Mouse (Mus musculus) subcutaneous adipose tissue, adult 2 months (tissue): ENCODE results near the gene Prss32. TPM values are rescaled to one million over a fixed set of nuclear protein-coding genes. Genes with fewer than 3 reads are reported as not detected.

Source experiments
- polyA plus RNA-seq: library from polyadenylated mRNA; depleted of rRNA; stranded (reverse); fragments of >200 nt; gene quantifications from 2 replicates; pipeline ENCODE4 v1.2.3, GENCODE M21; 2012; ENCODE audit warnings: low replicate concordance; rRNA removed

Prss32 gene
- polyA plus RNA-seq = not detected in 2 replicates

GRCm38 (mm10) chr17:23843812-23844273, at the start of gene Prss32, which contains the start of gene Prss41:
TSS of gene Prss32 (plus strand) at chr17:23843855.
TSS of gene Prss41 (minus strand) at chr17:23844172.

DNA sequence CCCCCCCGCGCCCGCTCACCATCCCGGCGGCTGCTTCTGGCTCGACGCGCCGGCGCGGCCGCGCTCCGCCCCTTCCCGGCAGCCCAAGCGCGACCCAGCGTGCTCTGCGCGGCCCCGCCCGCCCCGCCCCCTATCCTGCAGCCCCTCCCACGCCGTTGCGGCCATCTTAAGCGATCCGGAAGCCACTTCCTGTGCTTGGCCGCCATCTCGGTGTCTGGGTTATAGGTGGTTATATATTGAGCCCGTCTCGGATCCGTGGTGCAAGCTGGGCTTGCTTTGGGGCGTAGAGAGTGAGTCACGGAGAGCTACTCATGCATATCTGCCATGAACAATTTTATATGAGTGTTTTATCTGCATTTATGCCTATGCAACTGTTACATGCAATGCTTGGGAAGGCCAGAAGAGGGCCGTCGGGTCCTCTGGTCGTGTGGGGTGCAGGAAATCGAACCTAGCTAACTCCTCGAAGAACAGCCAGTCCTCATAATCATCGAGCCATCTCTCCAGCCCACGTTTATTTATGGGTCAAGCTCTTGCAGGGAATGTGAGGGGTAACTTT, 14.5 kb upstream of the Prss32 start, which contains the start of gene Elob:
Elob (minus strand) TSS at position 73 of the 556 bp plus-strand sequence.

DNA sequence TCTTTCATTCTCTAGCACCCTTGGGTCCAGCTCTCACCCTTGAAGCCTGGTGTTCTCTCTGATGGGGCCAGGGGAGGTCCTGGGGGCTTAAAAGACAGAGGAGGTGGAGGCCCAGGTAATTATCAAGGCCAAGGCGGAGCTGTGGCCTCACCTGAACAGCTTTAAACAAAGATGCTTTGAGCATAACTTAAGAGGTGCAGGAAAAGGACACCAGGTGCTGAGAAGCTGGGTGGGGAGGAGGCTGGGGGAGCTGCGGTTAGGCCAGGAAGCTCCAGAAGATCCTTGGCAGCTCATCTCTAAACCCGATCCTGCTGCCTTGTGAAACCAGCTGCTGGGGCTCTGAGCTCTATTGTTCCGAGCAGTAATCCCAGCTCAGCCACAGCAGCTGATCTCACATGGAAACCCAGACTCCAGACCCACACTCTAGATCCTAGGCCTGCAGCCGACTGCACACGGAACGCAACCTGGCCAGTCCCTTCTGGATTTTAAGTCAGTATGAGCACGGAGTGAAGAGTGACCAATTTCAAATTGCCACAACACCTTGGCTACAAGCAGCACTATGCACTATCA, 7.6 kb upstream of the Prss32 start, which contains the start of gene Prss33:
Prss33 (minus strand) TSS at position 51 of the 570 bp plus-strand sequence.

GRCm38 (mm10) chr17:23867756-23868155, 24.1 kb downstream of the Prss32 start, which contains the start of gene Prss21:
TSS of gene Prss21 (plus strand) at chr17:23868056.

DNA sequence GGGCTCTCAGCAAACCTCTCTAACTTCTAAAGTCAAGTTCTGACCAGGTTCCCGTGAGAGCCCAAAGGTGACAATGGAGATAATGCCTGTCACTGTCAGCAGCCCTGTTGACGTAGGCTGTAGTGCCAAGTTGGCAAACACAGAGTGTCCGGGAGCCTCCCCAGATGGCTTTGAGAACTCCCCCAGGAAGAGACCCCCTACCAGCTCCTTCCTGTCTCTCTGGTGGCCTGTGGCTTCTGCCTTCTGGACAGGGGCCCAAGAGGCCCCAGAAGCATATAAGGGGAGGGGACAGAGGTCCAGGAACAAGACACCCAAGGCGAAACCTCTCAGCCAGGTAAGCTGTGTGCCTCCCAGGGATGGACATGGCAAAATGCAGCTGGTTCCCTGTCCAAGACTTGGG, 36.9 kb downstream of the Prss32 start, which contains the start of the genes Dcpp1 and Dcpp2:
Dcpp1 (plus strand) TSS at position 301 of the 400 bp plus-strand sequence.
Dcpp2 (plus strand) TSS at position 305 of the 400 bp plus-strand sequence.

Other genes starting within 250 kb of the Prss32 start
- gene Zfp13, start 244.4 kb upstream of the Prss32 start, polyA plus RNA-seq = 7.4 and 18.3 TPM in 2 replicates
- 0.05 and 0.09 TPM in 2 replicates for gene Zscan10, start 243.0 kb upstream of the Prss32 start, polyA plus RNA-seq
- gene Mmp25, start 198.6 kb upstream of the Prss32 start, polyA plus RNA-seq = 0.37 and 1.3 TPM in 2 replicates
- 0.09 and 0.81 TPM in 2 replicates for gene Bicdl2, start 183.3 kb upstream of the Prss32 start, polyA plus RNA-seq
- 347 and 380 TPM in 2 replicates for gene Hcfc1r1, start 170.3 kb upstream of the Prss32 start, polyA plus RNA-seq
- gene Thoc6, start 170.0 kb upstream of the Prss32 start, polyA plus RNA-seq = 23.8 and 34.1 TPM in 2 replicates
- 16.6 and 25.7 TPM in 2 replicates for gene Tnfrsf12a, start 166.4 kb upstream of the Prss32 start, polyA plus RNA-seq
- gene Cldn6, start 164.6 kb upstream of the Prss32 start, polyA plus RNA-seq = 1.6 TPM in 1 of 2 replicates, not detected in the other
- gene Cldn9, start 159.8 kb upstream of the Prss32 start, polyA plus RNA-seq = 1.7 TPM in 1 of 2 replicates, not detected in the other
- gene 1520401A03Rik, start 121.1 kb upstream of the Prss32 start, polyA plus RNA-seq = 0.05 and 0.06 TPM in 2 replicates
- gene Pkmyt1, start 117.5 kb upstream of the Prss32 start, polyA plus RNA-seq = 22.6 and 25.7 TPM in 2 replicates
- gene Paqr4, start 103.0 kb upstream of the Prss32 start, polyA plus RNA-seq = 37.7 and 88.3 TPM in 2 replicates
- 0.10 and 0.24 TPM in 2 replicates for gene Kremen2, start 98.0 kb upstream of the Prss32 start, polyA plus RNA-seq
- 51.7 and 65.7 TPM in 2 replicates for gene Flywch1, start 72.3 kb upstream of the Prss32 start, polyA plus RNA-seq
- 5.5 and 18.8 TPM in 2 replicates for gene Flywch2, start 57.8 kb upstream of the Prss32 start, polyA plus RNA-seq
- gene Srrm2, start 53.3 kb upstream of the Prss32 start, polyA plus RNA-seq = 400 and 623 TPM in 2 replicates
- gene Elob, start 14.7 kb upstream of the Prss32 start, polyA plus RNA-seq = 589 and 702 TPM in 2 replicates
- 0.09 and 0.33 TPM in 2 replicates for gene Prss33, start 7.8 kb upstream of the Prss32 start, polyA plus RNA-seq
- 0.32 and 0.64 TPM in 2 replicates for gene Prss41, start 317 bp downstream of the Prss32 start, polyA plus RNA-seq
- gene Prss21, start 24.2 kb downstream of the Prss32 start, polyA plus RNA-seq = 0.09 TPM in 1 of 2 replicates, not detected in the other
- gene Dcpp1, start 37.0 kb downstream of the Prss32 start, polyA plus RNA-seq = not detected in 2 replicates
- gene Dcpp2, start 37.0 kb downstream of the Prss32 start, polyA plus RNA-seq = not detected in 2 replicates
- not detected in 2 replicates for gene Dcpp3, start 73.6 kb downstream of the Prss32 start, polyA plus RNA-seq
- not detected in 2 replicates for gene Sbp, start 97.8 kb downstream of the Prss32 start, polyA plus RNA-seq
- not detected in 2 replicates for gene Sbpl, start 111.4 kb downstream of the Prss32 start, polyA plus RNA-seq
- gene Prss30, start 136.7 kb downstream of the Prss32 start, polyA plus RNA-seq = 0.37 and 1.5 TPM in 2 replicates
- 1.0 TPM in 1 of 2 replicates, not detected in the other for gene Prss22, start 154.2 kb downstream of the Prss32 start, polyA plus RNA-seq
- gene Prss27, start 194.3 kb downstream of the Prss32 start, polyA plus RNA-seq = 2.3 and 9.7 TPM in 2 replicates
- gene Kctd5, start 229.6 kb downstream of the Prss32 start, polyA plus RNA-seq = 17.6 and 36.4 TPM in 2 replicates